Mouse (Mus musculus): ENCODE results near the gene Ccdc167. TPM values are rescaled to one million over a fixed set of nuclear protein-coding genes. Genes with fewer than 3 reads are reported as not detected.
"Not testable (repeated sequence)": the region's sequence is repeated elsewhere in the genome, so short reads cannot be mapped to it uniquely, and the experiment has no call there.

The Ccdc167 gene
- total RNA-seq, 2 experiments from 2014 or later, result 5.0 to 6.6 TPM

DNA sequence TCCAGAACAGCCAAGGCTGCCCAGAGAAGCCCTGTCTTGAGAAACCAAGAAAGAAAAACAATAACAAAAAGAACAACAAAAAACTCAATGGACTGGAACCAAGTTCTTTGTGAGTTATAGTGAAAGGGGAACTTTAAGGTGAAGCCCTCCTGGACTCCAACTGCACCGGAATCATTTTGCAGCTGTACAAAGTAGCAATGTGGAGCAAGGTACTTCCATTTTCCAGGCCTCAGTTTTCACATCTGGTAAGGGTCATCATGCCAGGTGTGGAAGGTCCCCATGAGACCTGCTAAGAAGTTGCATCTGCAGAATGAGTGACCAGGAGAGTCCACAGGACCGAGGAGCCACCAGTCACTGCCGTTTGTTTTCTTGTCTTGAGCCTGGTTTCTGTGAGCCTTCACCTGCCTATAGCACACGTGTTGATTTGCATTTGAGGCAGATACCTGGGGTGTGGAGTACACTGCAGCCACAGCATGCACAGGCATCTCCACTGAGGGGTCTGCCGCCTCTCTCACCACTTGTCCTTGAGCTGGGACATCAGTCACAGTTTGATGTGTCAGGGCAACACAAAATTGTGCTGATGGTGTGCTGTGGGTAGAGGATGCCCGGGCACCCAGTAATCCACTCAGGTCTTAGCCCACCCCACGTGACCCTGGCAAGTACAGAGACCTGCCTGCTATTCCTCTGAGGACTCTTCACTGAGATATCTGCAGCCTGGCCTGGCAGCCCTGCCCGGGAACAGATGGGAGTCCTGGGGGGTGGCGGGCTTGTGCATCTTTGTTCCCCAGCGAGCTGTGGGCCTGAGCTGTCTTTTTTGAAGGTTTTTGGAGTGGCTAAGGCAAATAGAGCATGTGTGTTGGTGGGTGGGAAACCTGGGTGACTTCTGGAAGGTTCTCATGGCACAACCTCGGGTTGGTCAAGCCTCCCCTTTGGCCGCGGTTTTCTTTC is 3.1 kb upstream of the Ccdc167 start:
- DNase-seq, result no peak

DNA sequence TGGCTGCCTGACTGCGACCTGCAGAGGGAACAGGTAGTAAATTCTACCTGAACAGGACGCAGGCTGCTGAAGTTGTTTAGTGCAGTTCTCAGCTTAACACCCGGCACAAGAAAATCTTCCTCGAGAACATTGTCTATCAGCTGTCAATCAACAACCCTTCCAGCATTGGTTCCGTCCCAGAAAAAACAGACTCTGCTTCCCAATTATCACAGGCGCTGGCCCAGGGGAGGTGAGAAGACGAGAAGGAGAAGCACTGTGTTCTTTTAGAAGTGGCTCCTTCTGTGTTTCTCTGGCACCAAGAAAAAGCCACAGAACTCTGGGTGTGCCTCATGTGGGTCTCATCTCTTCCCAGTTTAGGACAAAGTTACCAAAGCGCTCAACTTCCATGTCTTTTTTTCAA is 1.8 kb upstream of the Ccdc167 start:
- no peak for DNase-seq

- DNase-seq, result not testable (repeated sequence)
Observed at GRCm38 (mm10) chr17:29713734-29714133, 3.1 kb downstream of the Ccdc167 start.

- no peak for DNase-seq
Observed at GRCm38 (mm10) chr17:29712565-29712964, 4.3 kb downstream of the Ccdc167 start.

GRCm38 (mm10) chr17:29711745-29712431 is 5.0 kb downstream of the Ccdc167 start:
- no peak for DNase-seq

- DNase-seq, result no peak
Observed at GRCm38 (mm10) chr17:29711076-29711744, 5.6 kb downstream of the Ccdc167 start.

DNA sequence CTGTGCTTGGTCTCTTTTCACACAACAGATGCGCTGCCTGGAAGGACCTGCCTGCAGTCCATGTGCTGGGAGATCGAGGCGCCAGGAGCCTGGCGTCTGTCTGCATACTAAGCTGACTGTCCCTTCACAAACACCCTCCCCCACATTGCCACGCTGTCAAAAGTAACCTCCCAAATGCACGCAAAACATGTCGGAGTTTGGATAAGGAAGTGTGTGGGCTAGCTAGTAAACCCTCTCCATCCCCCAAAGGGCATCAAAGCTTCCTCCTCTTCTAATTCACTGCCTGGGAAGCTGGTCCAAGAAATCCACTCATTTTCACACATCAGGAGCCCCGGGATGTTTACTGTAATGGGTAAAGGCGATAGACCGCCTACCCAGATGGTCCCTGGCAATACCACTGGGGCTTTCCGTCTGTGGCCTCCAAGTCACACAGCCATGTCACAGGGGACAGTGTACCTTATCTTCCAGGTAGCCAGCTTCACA is 6.2 kb downstream of the Ccdc167 start:
- DNase-seq, result no peak

DNA sequence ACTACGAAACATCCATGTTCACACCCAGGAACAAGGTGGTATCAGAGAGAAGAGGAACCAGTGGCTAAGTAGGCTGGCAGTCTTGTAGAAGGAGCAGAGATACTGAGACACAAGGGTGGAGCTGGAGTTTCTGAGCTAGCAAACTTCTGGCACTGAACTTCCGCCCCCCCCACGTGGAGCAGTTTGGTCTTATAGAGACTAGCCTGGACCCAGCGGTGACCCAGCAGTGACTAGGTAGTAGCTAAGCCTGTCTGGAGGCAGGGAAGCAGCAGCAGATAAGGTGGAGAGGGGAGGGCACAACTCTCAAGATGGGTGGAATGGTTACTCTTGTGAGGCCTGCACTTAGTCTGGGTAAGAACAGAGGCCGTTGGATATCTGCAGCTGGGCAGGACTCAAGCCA is 8.1 kb downstream of the Ccdc167 start:
- no peak for DNase-seq

DNA sequence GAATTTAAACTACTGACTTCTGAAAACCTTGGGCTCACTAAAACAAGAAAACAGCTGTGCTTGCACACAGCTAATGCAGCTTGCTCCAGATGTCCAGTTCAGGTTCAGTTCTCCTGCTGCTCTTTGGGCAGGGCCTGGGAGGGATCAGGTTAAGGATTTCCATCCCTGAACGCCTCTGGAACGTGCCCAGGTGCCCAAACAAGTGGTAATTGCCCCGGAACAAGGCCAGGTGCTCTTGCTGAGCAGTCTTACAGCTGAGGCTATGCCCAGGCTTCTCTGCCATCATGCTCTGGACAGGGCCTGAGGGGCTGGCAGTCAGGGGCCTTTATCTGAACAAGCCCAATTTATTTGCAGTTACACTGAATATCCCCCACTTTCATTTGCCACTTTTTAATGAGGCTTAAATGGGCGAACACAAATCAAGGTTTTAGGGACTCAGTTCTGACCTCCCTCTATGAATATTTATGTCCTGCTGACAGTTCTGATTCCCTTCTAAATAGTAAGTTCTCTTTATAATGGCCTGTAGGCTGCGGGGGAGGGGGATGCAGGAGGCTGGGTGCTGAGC is 9.8 kb downstream of the Ccdc167 start:
- no peak for DNase-seq

DNA sequence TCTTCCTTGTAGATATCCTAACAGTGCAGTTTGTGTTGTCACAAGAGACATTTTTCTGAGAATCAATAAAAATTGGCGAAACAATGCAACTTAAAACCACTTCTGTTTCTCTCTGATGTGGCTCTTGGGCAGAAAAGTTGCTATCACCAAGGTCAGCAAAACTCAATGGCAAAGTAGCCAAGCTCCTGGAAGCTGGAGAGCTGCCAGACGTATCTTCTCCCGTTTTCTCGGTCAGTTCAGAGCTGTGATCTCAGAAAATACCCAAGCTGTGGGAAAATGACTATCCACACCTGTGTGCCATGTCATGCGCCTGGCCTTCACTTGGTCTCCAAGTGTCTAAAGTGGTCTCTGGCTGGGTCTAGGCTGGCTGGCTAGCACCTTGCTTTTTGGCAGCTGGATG is 11.0 kb downstream of the Ccdc167 start:
- no peak for DNase-seq

DNA sequence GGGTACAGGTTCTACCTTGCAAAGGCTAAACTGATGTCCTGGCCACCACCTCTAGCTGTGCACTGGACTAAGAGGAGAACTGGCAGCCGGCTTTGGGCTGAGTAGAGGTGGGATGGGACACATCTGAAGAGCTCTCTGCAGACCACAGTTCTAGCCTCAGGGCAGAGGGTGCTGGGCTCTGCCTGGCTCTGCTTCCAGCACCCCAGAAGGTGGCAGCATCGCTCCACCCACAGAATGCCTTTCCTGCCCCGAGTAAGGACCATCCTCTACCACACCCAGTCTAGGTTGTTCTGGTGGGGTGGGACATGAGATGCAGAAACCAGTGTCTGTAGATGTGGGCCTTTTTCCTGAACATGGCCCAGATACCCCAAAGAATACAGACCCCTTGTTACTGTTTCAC is 12.1 kb downstream of the Ccdc167 start:
- DNase-seq, result peak; percentile 32

DNA sequence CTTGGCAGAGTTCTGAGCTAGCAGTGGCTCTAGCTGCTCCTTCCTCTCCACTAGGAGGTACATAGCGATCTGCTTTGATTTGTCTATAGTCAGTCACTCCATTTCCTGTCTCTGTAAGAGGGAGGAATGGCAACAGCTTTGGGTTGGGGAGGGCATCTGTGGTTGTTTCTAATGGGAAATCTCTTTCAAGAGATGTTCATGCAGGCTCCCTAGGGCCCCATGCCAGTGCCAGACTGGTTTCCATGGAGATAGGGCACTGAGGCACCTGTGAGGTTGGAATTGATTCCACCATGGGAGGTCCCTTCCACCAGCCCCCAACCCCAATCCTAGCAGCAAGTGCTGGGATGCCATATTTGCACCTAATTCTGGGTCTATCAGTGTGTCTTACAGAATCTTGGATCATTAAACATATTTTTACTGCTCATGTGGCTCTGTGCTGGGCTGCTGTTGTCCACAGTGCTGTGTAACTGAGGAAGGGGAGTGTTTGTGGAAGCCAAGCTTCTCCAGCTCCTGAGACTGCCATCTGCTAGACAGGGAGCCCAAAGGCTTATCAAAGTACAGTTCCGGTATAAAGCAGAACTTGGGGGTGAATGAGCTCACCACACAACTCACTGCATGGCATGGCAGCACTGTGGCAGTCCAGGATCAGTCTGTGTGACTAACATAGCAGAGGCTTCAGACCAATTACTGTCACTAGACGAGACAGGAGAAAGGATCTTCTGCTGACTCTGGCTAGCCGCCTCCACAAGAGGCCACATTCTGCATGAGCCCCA is 13.7 kb downstream of the Ccdc167 start:
- DNase-seq, result no peak

GRCm38 (mm10) chr17:29700573-29700972 is 16.3 kb downstream of the Ccdc167 start:
- DNase-seq, result peak; percentile 55

GRCm38 (mm10) chr17:29698421-29698820 is 18.4 kb downstream of the Ccdc167 start:
- no peak for DNase-seq

- peak; percentile 66 for DNase-seq
Observed at GRCm38 (mm10) chr17:29696940-29697339, 19.9 kb downstream of the Ccdc167 start.

GRCm38 (mm10) chr17:29694516-29694915 is 22.3 kb downstream of the Ccdc167 start:
- DNase-seq, result no peak

DNA sequence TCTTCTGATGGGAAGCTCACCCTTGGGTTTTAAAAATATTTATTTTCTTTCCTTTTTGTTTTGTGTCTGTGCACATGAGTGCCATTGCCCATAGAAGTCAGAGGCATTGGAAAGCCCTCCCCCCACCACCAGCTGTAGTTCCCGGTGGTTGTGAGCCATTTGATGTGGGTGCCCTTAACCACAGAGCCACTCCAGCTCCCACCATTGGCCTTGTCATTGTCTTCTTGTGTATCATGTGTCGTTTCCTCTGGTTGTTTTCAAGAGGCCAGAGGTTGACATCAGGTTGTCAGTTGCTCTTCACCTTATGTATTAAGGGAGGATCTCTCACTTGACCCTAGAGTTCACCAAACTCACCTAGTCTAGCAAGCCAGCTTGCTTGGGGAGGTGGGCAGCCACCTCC is 23.3 kb downstream of the Ccdc167 start:
- DNase-seq, result no peak

GRCm38 (mm10) chr17:29692827-29693226 is 24.0 kb downstream of the Ccdc167 start:
- DNase-seq, result no peak

DNA sequence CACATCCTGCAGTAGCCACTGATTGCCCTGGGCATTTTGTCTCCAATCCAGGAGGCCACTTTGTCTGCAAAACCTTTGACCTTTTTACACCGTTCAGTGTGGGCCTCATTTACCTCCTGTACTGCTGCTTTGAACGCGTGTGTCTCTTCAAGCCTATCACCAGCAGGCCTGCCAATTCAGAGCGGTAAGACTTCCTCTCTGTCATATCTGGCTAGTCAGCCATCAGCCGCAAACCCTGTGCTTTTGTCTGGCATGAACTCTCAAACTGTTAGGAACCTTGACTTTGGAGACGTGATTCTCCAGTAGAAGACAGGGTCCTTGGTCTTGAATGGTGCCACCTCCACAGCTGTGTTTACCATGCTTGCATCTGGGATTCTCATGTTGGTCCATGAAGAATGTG is 26.6 kb downstream of the Ccdc167 start:
- no peak for DNase-seq

DNA sequence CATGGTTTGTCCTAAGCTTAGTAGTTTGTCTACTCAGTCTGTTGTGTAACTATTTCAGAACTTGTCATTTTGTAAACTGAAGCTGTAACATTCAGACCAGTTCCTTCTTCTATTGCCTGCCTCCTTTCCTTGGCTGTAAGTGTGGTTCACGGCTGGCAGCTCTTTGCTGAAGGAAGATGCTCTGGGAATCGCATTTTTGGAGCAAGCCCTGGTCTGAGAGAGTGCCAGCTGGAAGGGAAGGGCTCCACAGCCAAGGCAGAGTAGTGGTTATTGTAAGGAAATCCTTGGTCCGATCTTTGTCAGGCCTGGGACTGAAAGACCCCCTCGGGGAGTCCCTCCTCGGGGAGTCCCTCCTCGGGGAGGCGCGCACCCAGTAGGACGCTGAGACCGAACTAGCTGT is 28.2 kb downstream of the Ccdc167 start:
- DNase-seq, result no peak

- DNase-seq, result no peak
Observed at GRCm38 (mm10) chr17:29687373-29687772, 29.5 kb downstream of the Ccdc167 start.

DNA sequence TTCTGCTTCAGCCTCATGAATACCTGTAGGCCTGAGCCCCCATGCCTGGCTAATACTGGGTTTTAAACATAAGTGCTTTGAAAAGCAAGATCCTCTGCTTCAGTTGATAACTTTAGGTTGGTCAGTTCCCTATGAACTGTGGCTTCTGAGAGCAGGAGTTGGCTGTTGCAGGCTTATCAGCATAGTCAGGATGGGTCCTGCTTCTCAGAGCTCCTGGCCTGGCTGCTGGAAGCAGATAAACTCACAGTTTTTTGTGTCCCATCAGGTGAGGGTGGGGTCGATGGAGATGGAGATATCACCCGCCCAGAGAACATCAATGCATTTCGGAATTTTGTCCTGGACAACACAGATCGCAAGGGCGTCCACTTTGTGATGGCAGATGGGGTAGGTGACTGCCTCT is 30.1 kb downstream of the Ccdc167 start:
- DNase-seq, result no peak

Data from gastrocnemius, postnatal 25 days (tissue).